Mouse (Mus musculus) lung, postnatal 0 days (tissue): ENCODE data around the gene Cir1.

Experiments
- CTCF ChIP-seq: IDR thresholded peaks from 2 replicates; pipeline ENCODE4 v1.5.1; 2016; ENCODE audit warnings: antibody characterized with exemption, mild to moderate bottlenecking
- EP300 ChIP-seq: IDR thresholded peaks from 2 replicates; pipeline ENCODE4 v1.6.1; 2016; ENCODE audit warnings: antibody characterized with exemption, mild to moderate bottlenecking, control low read depth

DNA sequence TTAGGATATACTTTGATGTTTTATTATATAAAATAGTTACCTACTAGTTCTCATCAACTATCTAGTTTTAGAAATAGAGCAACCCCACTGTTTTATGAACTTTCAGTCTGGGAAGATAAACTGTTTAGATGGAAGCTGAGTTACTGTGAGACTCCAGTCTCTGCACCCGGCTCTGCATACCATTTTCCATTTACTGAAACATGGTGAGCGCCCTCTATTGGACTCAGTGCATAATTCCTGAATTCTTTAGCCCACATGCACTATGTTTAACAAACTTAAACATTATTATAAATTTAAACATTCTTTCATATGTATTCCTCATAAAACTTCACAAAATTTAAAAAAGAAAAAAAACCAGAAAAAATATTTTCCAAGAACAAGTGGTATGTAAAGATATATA lies 26.9 kb downstream of the Cir1 start:
- peak; percentile 69 for TF ChIP-seq CTCF
- no peak for TF ChIP-seq EP300
